Mouse (Mus musculus): Measurements from ENCODE around the gene Elovl5. TPM values are rescaled to one million over a fixed set of nuclear protein-coding genes. Genes with fewer than 3 reads are reported as not detected.

Gene Elovl5
- polyA plus RNA-seq, 1 experiment from 2014 or later = 90.1 TPM

DNA sequence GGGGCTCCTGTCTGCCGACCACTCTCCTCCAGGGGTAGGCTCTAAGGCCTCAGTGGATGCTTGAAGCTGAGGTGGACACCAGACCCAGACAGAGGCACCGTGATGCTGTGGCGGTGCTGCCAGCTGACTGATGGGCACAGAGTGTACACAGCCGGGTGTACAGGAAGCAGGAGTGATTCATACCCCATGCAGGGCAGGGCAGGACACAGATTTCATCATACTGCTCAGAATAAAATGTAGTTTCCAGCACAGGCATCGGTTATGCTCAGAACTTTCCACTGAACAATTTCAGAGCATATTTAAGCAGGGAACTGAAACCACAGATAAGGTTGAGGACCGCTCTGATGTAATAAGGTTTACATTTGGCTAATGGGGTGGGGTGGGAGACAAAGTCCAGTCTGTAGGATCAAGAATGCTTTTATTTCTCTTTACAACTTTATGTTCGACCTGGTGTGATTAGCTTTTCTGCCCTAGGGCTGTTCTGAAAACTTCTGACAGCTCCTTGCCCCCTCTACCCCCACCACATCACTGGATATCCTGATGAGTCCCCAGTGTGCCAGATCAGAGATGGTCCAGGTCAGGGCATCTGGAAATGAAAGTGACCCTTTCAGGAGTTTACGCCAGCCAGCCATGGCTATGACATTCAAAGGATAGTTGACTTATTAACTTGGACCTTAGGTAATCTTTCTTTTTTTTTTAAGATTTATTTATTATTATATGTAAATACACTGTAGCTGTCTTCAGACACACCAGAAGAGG lies 105.2 kb downstream of the Elovl5 start:
- Histone ChIP-seq H3K4me3 (ENCODE audit: low read length) (no peak overlapping the region), H3K36me3 (ENCODE audit: insufficient read depth, low read length) (no peaks in the 10 kb centered on the region), H3K4me2 (replicated peaks; ENCODE audit: low read depth, low read length) (no peak overlapping the region), H3K27me3 (ENCODE audit: insufficient read depth, low read length) (no peaks in the 10 kb centered on the region), H3K27ac (ENCODE audit: low read length) (peak overlapping the region; percentile 7; the same call in 1 of the 2 replicates), H3K9ac (replicated peaks; ENCODE audit: low read length) (no peak overlapping the region), H3K9me3 (ENCODE audit: low read length) (no peaks in the 10 kb centered on the region), H3K4me1 (ENCODE audit: insufficient read depth, low read length) (peaks cover 18% of the 10 kb centered on the region)
- ATAC-seq (ENCODE audit: low FRiP score, low TSS enrichment) = peak; percentile 64
- WGBS = 44% methylated on average over 8 of the region's 8 CpGs

DNA sequence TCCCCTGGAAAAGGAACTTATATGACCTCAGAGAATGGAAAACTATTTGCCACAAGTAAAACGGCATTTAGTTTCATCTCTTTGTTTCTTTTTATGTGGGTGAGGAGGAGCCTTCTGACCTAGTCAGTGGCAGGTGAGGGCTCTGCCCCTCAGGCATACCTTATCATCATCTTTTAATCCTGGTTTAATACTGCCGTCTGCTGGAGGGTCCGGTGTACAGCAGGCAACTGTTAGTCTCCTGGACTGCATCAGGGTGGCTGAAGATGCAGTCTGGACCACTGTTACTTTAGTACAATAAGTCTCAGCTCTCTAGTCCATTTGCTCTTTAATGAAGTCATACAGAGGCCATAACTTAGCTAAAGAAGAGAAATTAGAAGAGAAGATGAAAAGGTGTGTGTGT lies 107.7 kb downstream of the Elovl5 start:
- no peaks in the 10 kb centered on the region for H3K27me3 ChIP-seq (ENCODE audit: insufficient read depth, low read length)
- H3K9me3 ChIP-seq (ENCODE audit: low read length) = no peaks in the 10 kb centered on the region
- no peak overlapping the region for H3K27ac ChIP-seq (ENCODE audit: low read length)
- no peak overlapping the region for H3K4me2 ChIP-seq (replicated peaks; ENCODE audit: low read depth, low read length)
- WGBS = 9% methylated on average over 3 of the region's 3 CpGs
- no peak overlapping the region for H3K9ac ChIP-seq (replicated peaks; ENCODE audit: low read length)
- peaks cover 18% of the 10 kb centered on the region for H3K4me1 ChIP-seq (ENCODE audit: insufficient read depth, low read length)
- no peaks in the 10 kb centered on the region for H3K36me3 ChIP-seq (ENCODE audit: insufficient read depth, low read length)
- ATAC-seq (ENCODE audit: low FRiP score, low TSS enrichment) = no peak
- no peak overlapping the region for H3K4me3 ChIP-seq (ENCODE audit: low read length)

DNA sequence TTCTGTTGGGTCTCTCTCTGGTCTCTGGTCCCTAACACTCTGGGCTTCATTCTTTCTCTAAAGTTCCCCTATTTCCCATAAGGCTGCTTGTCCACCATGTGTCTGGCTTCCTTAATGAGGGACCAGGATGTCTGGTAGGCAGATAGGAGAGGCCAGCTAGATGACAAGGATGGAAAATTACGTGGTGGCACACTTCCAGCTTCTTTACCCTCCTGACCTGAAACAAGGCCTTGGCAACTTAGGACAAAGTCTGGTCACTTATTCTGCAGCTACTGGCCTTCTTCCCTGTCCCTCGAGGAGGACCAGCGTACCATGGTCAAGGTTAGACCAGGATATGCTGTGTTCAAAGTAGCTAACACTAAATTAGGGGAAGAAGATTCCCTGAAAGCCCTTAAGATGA lies 109.9 kb downstream of the Elovl5 start:
- Histone ChIP-seq H3K27ac (ENCODE audit: low read length) (no peak overlapping the region), H3K4me2 (replicated peaks; ENCODE audit: low read depth, low read length) (no peak overlapping the region), H3K4me3 (ENCODE audit: low read length) (no peak overlapping the region), H3K9ac (replicated peaks; ENCODE audit: low read length) (no peak overlapping the region), H3K36me3 (ENCODE audit: insufficient read depth, low read length) (no peaks in the 10 kb centered on the region), H3K4me1 (ENCODE audit: insufficient read depth, low read length) (peaks cover 6% of the 10 kb centered on the region), H3K27me3 (ENCODE audit: insufficient read depth, low read length) (no peaks in the 10 kb centered on the region), H3K9me3 (ENCODE audit: low read length) (no peaks in the 10 kb centered on the region)
- 76% methylated on average over 3 of the region's 3 CpGs for WGBS
- ATAC-seq (ENCODE audit: low FRiP score, low TSS enrichment) = no peak

DNA sequence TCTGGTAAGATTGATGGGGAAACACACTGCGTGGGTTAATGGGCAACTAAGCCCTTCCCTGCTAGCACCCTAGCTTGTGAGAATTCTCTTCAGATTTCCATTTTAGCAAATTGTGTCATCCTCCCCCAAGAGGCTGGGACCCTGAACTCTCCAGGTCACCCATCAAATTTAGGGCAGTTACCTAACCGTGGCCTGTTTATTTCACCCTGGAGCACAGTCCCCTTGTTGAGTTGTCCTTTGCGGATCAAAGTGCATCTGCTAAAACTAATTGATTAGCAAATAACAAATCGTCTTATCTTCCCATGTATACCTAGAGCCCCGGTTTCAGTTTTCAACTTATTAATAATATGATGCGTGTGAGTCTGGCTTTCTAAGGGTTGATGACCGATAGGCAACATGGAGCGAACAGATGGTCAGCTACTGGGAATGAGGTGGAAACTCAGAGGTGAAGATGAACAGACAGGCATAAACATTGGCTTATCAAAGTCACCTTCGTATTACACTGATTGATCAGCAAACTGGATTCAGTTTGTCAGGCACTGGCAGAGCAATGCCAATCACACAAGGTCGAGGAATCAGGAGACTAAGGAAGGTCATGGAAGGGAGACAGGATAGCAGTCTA lies 113.8 kb downstream of the Elovl5 start:
- Histone ChIP-seq H3K27ac (ENCODE audit: low read length) (no peak overlapping the region), H3K9ac (replicated peaks; ENCODE audit: low read length) (no peak overlapping the region), H3K27me3 (ENCODE audit: insufficient read depth, low read length) (no peaks in the 10 kb centered on the region), H3K4me1 (ENCODE audit: insufficient read depth, low read length) (no peaks in the 10 kb centered on the region), H3K4me2 (replicated peaks; ENCODE audit: low read depth, low read length) (no peak overlapping the region), H3K36me3 (ENCODE audit: insufficient read depth, low read length) (no peaks in the 10 kb centered on the region), H3K9me3 (ENCODE audit: low read length) (no peaks in the 10 kb centered on the region), H3K4me3 (ENCODE audit: low read length) (no peak overlapping the region)
- 89% methylated on average over 10 of the region's 10 CpGs for WGBS
- ATAC-seq (ENCODE audit: low FRiP score, low TSS enrichment) = no peak

DNA sequence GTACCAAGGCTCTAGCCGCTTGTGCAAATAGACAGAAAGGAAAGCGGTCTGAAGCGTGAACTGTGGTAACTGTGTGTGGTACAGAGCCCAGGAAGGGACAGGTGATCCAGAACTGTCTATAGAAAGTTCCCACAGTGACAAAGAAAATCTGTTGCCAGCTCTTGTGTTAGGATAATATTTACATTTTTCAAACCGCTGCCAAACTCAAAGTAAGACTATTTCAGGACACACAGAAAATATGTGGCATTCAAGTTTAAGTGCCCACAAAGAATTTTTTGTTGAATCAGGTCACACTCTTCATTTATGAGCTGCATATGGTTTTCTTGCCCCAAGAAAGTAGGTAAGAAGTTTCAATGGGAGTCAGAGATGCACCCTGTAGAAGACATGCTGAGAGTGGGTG lies 115.8 kb downstream of the Elovl5 start:
- no peaks in the 10 kb centered on the region for H3K4me1 ChIP-seq (ENCODE audit: insufficient read depth, low read length)
- H3K36me3 ChIP-seq (ENCODE audit: insufficient read depth, low read length) = no peaks in the 10 kb centered on the region
- WGBS = 86% methylated on average over 4 of the region's 4 CpGs
- no peaks in the 10 kb centered on the region for H3K9me3 ChIP-seq (ENCODE audit: low read length)
- no peaks in the 10 kb centered on the region for H3K27me3 ChIP-seq (ENCODE audit: insufficient read depth, low read length)
- H3K27ac ChIP-seq (ENCODE audit: low read length) = no peak overlapping the region
- no peak for ATAC-seq (ENCODE audit: low FRiP score, low TSS enrichment)
- H3K9ac ChIP-seq (replicated peaks; ENCODE audit: low read length) = no peak overlapping the region
- H3K4me3 ChIP-seq (ENCODE audit: low read length) = no peak overlapping the region
- no peak overlapping the region for H3K4me2 ChIP-seq (replicated peaks; ENCODE audit: low read depth, low read length)

Other genes starting within 250 kb of the Elovl5 start
- 24.0 and 26.8 TPM in 2 replicates for gene Gclc, start 162.8 kb upstream of the Elovl5 start, polyA plus RNA-seq (2015; fragmentation: Nextera tagmentation; extraction: Ambion mirVana)
- 1.1 and 1.2 TPM in 2 replicates for gene Gcm1, start 134.6 kb downstream of the Elovl5 start, polyA plus RNA-seq (2015; fragmentation: Nextera tagmentation; extraction: Ambion mirVana)
- 44.3 and 45.2 TPM in 2 replicates for gene Fbxo9, start 191.7 kb downstream of the Elovl5 start, polyA plus RNA-seq (2015; fragmentation: Nextera tagmentation; extraction: Ambion mirVana)
- 21.7 and 24.5 TPM in 2 replicates for gene Ick, start 191.8 kb downstream of the Elovl5 start, polyA plus RNA-seq (2015; fragmentation: Nextera tagmentation; extraction: Ambion mirVana)